Mouse (Mus musculus) C2C12 (cell line): ENCODE results near the gene Arl15.

Experiments used
- CTCF ChIP-seq: IDR thresholded peaks from one replicate; pipeline ENCODE4 v1.5.1; 2011; ENCODE audit not compliant: control insufficient read depth, insufficient read depth, insufficient read length
- MAX ChIP-seq: IDR thresholded peaks from one replicate; pipeline ENCODE4 v1.6.1; 2011; ENCODE audit warnings: mild to moderate bottlenecking, control low read depth
- MYOD1 ChIP-seq: IDR thresholded peaks from one replicate; pipeline ENCODE4 v1.6.1; 2011; ENCODE audit warnings: low read depth; ENCODE audit not compliant: control insufficient read depth, insufficient read length
- MYOG ChIP-seq: IDR thresholded peaks from one replicate; pipeline ENCODE4 v1.6.1; 2011; ENCODE audit not compliant: control insufficient read depth, insufficient read length; ENCODE audit errors: extremely low read depth
- USF1 ChIP-seq: IDR thresholded peaks from one replicate; pipeline ENCODE4 v1.6.1; 2011; ENCODE audit warnings: low read depth, mild to moderate bottlenecking, control low read depth, moderate library complexity

DNA sequence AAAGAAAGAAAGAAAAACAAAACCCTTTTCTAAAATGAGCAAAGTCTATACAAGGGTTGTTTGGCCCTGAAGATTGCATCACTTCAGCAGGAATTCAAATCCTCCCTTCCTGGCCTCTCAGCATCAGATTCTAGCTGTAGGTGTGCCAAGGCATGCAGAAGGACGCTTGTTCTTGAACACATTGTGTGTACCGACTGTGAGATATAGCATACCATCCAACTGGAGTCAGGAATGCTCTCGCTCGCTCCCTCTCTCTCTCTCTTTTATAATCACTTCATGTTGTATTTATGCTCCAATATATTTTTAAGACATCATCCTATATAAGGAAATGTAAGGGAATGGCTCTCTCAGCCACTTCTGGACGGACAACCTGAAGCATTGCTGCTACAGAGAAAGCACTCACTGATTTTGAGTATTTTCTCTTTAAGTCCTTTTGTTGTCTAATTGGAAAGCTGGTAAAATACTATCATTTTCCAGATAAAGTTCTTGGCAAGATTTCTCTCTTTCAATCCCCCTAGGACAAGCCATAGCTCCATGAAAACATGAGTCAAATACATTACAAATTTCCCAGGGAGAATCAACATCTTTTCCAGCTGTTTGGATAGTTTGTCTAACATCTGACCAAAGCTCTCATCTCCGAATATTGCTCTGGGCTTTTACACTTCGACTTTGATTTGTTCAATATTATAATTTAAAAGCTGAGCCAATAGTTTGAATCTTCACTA lies 300.0 kb downstream of the Arl15 start:
- TF ChIP-seq CTCF (no peak), MYOG (no peak), MAX (no peak), MYOD1 (no peak), USF1 (no peak)
